Mouse (Mus musculus): ENCODE measurements around the gene Krtap9-3. TPM values are rescaled to one million over a fixed set of nuclear protein-coding genes. Genes with fewer than 3 reads are reported as not detected.
"Not testable (repeated sequence)": the region's sequence is repeated elsewhere in the genome, so short reads cannot be mapped to it uniquely, and the experiment has no call there.

Krtap9-3 gene
- polyA plus RNA-seq, 1 experiment = not detected

DNA sequence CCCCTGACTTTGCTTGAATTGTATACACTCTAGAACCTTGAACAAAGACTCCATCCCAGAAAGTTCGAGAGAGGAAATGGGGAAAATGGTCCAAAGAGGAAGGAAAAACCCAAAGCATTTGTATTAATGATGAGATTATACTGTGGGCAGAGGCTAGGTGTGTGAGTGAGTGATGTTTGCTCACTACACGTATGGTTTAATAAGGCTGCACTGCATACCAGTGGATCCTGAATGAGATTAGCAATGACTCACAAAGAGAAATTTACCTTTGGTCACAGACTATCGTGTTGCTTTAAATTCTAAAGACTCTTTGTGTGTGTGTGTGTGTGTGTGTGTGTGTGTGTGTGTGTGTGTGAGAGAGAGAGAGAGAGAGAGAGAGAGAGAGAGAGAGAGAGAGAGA, 33.0 kb upstream of the Krtap9-3 start:
- Histone ChIP-seq H3K4me1 (ENCODE audit: control insufficient read depth, insufficient read depth, low read length) (no peaks in the 10 kb centered on the region), H3K27ac (ENCODE audit: control insufficient read depth, insufficient read depth, low read depth, low read length) (no peak overlapping the region), H3K4me3 (ENCODE audit: control insufficient read depth, low read depth, low read length) (no peak overlapping the region), H3K27me3 (ENCODE audit: control insufficient read depth, insufficient read depth, low read length) (no peaks in the 10 kb centered on the region), H3K36me3 (ENCODE audit: control insufficient read depth, insufficient read depth, low read length) (no peaks in the 10 kb centered on the region)
- no peak for TF ChIP-seq CTCF (IDR thresholded peaks at IDR 0.05; ENCODE audit: control insufficient read depth, insufficient read depth, insufficient replicate concordance, low read depth, low read length)
- no peak for TF ChIP-seq POLR2A (IDR thresholded peaks at IDR 0.05; ENCODE audit: control insufficient read depth, low read depth, low read length)

DNA sequence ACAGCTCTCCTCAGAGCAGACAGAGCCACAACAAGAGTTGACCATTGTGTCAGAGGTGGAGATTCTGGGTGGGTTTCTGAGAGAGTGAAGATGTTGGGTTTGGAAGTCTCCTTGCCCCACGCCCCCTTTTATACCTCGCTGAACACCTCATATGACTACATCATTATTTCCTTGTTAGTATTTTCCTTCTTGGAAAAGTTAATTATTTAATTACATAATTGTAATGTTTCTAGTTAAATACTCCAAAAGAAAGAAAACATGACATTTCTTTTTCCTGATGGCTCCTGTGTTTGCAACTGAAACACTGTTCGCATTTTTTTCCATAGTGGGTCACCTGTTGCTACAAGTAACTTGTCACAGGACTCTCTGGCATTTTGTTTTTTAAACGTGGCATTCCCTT, 30.2 kb upstream of the Krtap9-3 start, which contains the start of gene Krtap4-1:
Gene Krtap4-1, minus strand, starts transcription at position 101 of the 400 bp plus-strand sequence.
- no peaks in the 10 kb centered on the region for H3K4me1 ChIP-seq (ENCODE audit: control insufficient read depth, insufficient read depth, low read length)
- no peak within 1 kb of the TSS for H3K4me3 ChIP-seq (ENCODE audit: control insufficient read depth, low read depth, low read length)
- no peaks in the 10 kb centered on the region for H3K36me3 ChIP-seq (ENCODE audit: control insufficient read depth, insufficient read depth, low read length)
- no peak within 1 kb of the TSS for H3K27ac ChIP-seq (ENCODE audit: control insufficient read depth, insufficient read depth, low read depth, low read length)
- no peaks in the 10 kb centered on the region for H3K27me3 ChIP-seq (ENCODE audit: control insufficient read depth, insufficient read depth, low read length)
- no peak for TF ChIP-seq POLR2A (IDR thresholded peaks at IDR 0.05; ENCODE audit: control insufficient read depth, low read depth, low read length)
- TF ChIP-seq CTCF (IDR thresholded peaks at IDR 0.05; ENCODE audit: control insufficient read depth, insufficient read depth, insufficient replicate concordance, low read depth, low read length) = no peak

DNA sequence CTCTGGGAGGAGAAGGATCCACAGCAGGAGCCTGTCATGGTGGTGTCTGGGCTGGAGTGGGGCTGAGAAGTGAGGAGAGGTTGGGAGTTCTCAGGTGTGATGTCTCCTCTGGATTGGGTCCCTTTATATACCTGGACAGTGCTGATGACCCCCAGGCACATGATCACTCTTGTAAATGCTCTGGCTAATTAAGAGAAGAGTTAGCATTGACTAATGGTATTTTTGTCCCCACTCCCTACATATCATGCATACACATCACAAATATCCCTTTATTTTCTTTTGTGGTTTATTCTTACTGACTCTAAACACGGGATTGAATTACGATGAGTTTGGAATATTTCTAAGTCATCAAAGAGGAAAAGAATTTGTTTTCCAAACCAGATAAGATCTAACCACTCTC, 22.4 kb upstream of the Krtap9-3 start, which contains the start of gene Gm11562:
Gene Gm11562, minus strand, starts transcription at position 101 of the 400 bp plus-strand sequence.
- Histone ChIP-seq H3K4me1 (ENCODE audit: control insufficient read depth, insufficient read depth, low read length) (no peaks in the 10 kb centered on the region), H3K27ac (ENCODE audit: control insufficient read depth, insufficient read depth, low read depth, low read length) (no peak within 1 kb of the TSS), H3K27me3 (ENCODE audit: control insufficient read depth, insufficient read depth, low read length) (no peaks in the 10 kb centered on the region), H3K4me3 (ENCODE audit: control insufficient read depth, low read depth, low read length) (no peak within 1 kb of the TSS), H3K36me3 (ENCODE audit: control insufficient read depth, insufficient read depth, low read length) (no peaks in the 10 kb centered on the region)
- no peak for TF ChIP-seq CTCF (IDR thresholded peaks at IDR 0.05; ENCODE audit: control insufficient read depth, insufficient read depth, insufficient replicate concordance, low read depth, low read length)

DNA sequence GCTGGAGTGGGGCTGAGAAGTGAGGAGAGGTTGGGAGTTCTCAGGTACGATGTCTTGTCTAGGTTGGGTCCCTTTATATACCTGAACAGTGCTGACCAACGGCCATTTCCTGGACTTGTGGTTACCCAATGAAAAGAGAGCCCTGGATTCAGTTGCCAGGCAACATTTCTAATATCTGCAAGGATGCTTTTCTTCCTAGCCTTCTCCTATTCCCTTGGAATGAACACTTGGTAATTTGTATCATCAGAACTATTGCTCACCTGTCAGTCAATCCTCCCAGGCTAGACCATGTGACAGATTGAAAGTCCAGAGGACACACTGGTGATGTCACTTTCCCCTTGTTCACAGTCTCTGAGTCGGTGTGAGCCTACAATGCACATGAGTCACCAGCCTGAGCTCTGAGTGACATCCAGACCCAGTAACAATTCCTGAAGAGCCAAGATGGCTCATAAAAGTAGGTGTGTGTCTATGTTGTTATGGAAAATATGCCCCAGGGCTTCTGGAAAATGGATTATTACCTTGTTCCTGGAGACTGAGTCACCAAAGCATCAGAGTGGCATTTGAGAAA, 17.0 kb upstream of the Krtap9-3 start, which contains the start of gene Krtap2-4:
Gene Krtap2-4, minus strand, starts transcription at position 51 of the 568 bp plus-strand sequence.
- TF ChIP-seq POLR2A (IDR thresholded peaks at IDR 0.05; ENCODE audit: control insufficient read depth, low read depth, low read length) (no peak), CTCF (IDR thresholded peaks at IDR 0.05; ENCODE audit: control insufficient read depth, insufficient read depth, insufficient replicate concordance, low read depth, low read length) (no peak)
- no peaks in the 10 kb centered on the region for H3K36me3 ChIP-seq (ENCODE audit: control insufficient read depth, insufficient read depth, low read length)
- H3K27me3 ChIP-seq (ENCODE audit: control insufficient read depth, insufficient read depth, low read length) = no peaks in the 10 kb centered on the region
- no peak within 1 kb of the TSS for H3K27ac ChIP-seq (ENCODE audit: control insufficient read depth, insufficient read depth, low read depth, low read length)
- no peak within 1 kb of the TSS for H3K4me3 ChIP-seq (ENCODE audit: control insufficient read depth, low read depth, low read length)
- H3K4me1 ChIP-seq (ENCODE audit: control insufficient read depth, insufficient read depth, low read length) = no peaks in the 10 kb centered on the region

DNA sequence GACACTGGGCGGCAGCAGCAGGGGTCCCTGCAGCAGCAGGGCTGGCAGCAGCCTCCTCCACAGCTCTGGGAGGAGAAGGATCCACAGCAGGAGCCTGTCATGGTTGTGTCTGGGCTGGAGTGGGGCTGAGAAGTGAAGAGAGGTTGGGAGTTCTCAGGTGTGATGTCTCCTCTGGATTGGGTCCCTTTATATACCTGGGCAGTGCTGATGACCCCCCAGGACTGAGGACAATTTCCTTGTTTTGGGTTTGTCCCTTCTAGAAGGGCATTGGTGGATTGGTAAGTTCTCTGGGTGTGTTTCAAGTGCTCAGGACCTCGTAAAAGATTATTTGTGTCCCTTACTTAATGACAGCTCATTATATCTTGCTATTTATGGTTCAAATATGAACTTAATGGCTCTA, 12.2 kb upstream of the Krtap9-3 start, which contains the start of gene Gm11937:
Gene Gm11937, minus strand, starts transcription at position 101 of the 400 bp plus-strand sequence.
- H3K4me1 ChIP-seq (ENCODE audit: control insufficient read depth, insufficient read depth, low read length); H3K36me3 ChIP-seq (ENCODE audit: control insufficient read depth, insufficient read depth, low read length); H3K27me3 ChIP-seq (ENCODE audit: control insufficient read depth, insufficient read depth, low read length); H3K4me3 ChIP-seq (ENCODE audit: control insufficient read depth, low read depth, low read length); H3K27ac ChIP-seq (ENCODE audit: control insufficient read depth, insufficient read depth, low read depth, low read length): not testable (repeated sequence)

DNA sequence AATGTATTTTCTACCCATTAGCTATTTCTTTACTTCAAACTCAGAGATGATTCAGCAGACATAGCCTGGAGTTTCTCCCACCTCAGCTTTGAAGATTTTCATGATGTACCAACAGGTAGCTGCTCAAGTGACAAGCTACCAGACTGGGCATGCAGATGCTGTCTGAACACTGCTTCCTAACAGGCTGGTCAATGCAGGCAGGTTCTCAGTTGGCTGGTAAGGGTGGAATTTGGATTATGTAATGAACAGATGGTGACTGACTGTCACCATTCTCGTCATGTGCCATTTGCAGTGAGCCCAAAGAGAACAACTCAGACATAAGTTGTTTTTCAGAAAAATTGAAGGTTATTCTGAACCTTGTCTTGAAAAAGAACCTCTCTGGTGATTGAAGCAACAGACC, 11.2 kb upstream of the Krtap9-3 start:
- no peak overlapping the region for H3K27ac ChIP-seq (ENCODE audit: control insufficient read depth, insufficient read depth, low read depth, low read length)
- H3K4me1 ChIP-seq (ENCODE audit: control insufficient read depth, insufficient read depth, low read length) = no peaks in the 10 kb centered on the region
- no peaks in the 10 kb centered on the region for H3K36me3 ChIP-seq (ENCODE audit: control insufficient read depth, insufficient read depth, low read length)
- no peak overlapping the region for H3K4me3 ChIP-seq (ENCODE audit: control insufficient read depth, low read depth, low read length)
- no peaks in the 10 kb centered on the region for H3K27me3 ChIP-seq (ENCODE audit: control insufficient read depth, insufficient read depth, low read length)
- TF ChIP-seq CTCF (IDR thresholded peaks at IDR 0.05; ENCODE audit: control insufficient read depth, insufficient read depth, insufficient replicate concordance, low read depth, low read length) (no peak), POLR2A (IDR thresholded peaks at IDR 0.05; ENCODE audit: control insufficient read depth, low read depth, low read length) (no peak)

DNA sequence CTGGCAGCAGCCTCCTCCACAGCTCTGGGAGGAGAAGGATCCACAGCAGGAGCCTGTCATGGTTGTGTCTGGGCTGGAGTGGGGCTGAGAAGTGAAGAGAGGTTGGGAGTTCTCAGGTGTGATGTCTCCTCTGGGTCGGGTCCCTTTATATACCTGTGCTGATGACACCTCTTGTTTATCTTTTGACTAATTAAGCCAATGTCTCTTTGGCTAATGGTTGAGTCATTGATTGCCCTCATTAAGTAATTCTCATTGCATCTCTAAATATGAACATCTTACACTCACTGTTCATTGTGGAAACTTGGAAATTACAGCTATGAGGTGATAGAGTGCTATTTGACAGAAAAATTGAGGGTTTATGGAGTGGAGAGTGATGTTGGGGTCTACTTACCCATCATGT, 5.3 kb upstream of the Krtap9-3 start, which contains the start of gene Gm11938:
Gene Gm11938, minus strand, starts transcription at position 101 of the 400 bp plus-strand sequence.
- H3K4me3 ChIP-seq (ENCODE audit: control insufficient read depth, low read depth, low read length); H3K36me3 ChIP-seq (ENCODE audit: control insufficient read depth, insufficient read depth, low read length); H3K27me3 ChIP-seq (ENCODE audit: control insufficient read depth, insufficient read depth, low read length); H3K4me1 ChIP-seq (ENCODE audit: control insufficient read depth, insufficient read depth, low read length); H3K27ac ChIP-seq (ENCODE audit: control insufficient read depth, insufficient read depth, low read depth, low read length): not testable (repeated sequence)

DNA sequence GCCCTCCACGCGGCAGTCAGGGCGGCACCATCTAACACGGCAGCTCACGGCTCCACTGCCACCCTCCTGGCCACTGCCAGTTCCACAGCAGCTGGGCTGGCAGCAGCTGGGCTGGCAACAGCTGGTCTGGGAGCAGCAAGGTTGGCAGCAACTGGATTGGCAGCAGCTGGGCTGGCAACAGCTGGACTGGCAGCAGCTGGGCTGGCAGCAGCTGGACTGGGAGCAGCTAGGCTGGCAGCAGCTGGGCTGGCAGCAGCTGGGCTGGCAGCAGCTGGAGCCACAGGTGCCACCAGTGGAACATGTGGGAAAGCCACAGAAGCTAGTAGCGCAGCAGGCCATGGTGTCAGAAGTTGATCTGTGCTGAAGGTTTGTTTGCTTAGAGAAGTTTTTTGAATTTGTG, 6.9 kb downstream of the Krtap9-3 start, which contains the start of gene Krtap1-3:
Gene Krtap1-3, minus strand, starts transcription at position 359 of the 400 bp plus-strand sequence.
- TF ChIP-seq POLR2A (IDR thresholded peaks at IDR 0.05; ENCODE audit: control insufficient read depth, low read depth, low read length) (no peak), CTCF (IDR thresholded peaks at IDR 0.05; ENCODE audit: control insufficient read depth, insufficient read depth, insufficient replicate concordance, low read depth, low read length) (no peak)
- H3K27ac ChIP-seq (ENCODE audit: control insufficient read depth, insufficient read depth, low read depth, low read length) = no peak within 1 kb of the TSS
- H3K4me1 ChIP-seq (ENCODE audit: control insufficient read depth, insufficient read depth, low read length) = 0 out of 2 replicates have a peak, but pooled peaks cover 2% of the 10 kb centered on the region
- H3K36me3 ChIP-seq (ENCODE audit: control insufficient read depth, insufficient read depth, low read length) = no peaks in the 10 kb centered on the region
- no peaks in the 10 kb centered on the region for H3K27me3 ChIP-seq (ENCODE audit: control insufficient read depth, insufficient read depth, low read length)
- no peak within 1 kb of the TSS for H3K4me3 ChIP-seq (ENCODE audit: control insufficient read depth, low read depth, low read length)
